Mouse (Mus musculus): ENCODE measurements at regions not wholly inside any gene's neighbourhood (a gene's known extent, or its start where the extent isn't known, plus 50 kb on each side); places are given as distances from the start of the nearest gene placed in this dataset.

DNA sequence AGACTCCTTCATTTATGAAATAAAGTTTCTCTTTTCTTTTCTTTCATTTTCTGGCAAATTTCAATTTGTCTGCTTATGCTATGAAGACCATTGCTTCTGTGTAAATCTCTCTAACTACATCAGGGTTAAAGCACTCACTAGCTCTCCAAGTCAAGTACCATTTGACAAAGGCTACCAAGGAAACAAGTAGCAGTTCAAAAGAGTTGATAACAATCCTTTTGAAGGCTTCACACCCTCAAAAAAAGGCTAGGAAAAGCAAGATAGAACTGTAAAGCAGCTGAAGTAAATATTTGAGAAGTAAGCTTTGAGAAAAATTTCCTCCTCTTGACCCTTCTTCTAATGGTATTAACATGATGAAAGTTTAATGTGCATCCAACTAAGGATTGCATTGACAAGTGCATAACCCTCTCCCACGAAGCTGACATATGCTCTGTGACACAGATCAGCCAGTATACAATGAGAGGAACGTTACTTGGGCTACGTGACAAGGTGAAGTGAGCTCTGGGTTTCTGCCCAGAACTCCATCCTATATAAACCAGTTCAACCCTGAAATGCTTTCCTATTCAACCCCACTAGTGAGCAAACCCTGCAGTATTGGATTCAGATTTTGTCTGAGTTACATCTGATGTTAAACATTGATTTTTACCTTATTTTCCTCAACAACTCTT is 678.9 kb upstream of the Impad1 start:
- TF ChIP-seq CTCF (IDR thresholded peaks at IDR 0.05; ENCODE audit: borderline replicate concordance, insufficient read depth, low read depth, low read length) = no peak
- no peak for TF ChIP-seq POLR2A (IDR thresholded peaks at IDR 0.05; ENCODE audit: borderline replicate concordance, insufficient read depth, low read length)

Data from cerebellum, adult 2 months (tissue).